Mouse (Mus musculus): ENCODE measurements at regions not wholly inside any gene's neighbourhood (a gene's known extent, or its start where the extent isn't known, plus 50 kb on each side); places are given as distances from the start of the nearest gene placed in this dataset.

DNA sequence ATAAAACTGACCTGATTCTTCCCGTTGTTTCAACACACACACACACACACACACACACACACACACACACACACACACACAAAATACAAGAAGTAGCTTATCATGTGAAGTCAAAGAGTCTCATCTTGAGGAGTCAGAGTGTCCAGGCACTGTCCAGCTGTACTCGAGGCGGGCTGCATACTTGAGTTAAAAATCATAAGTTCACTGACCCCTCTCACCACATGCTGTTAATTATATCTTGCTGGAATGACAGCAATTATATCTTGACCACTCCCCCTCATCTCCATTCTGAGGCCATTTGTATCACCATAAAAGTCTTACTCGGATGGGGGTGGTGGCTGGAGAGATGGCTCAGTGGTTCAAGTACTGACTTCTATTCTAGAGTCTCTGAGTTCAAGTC lies 58.5 kb upstream of the P3h2 start:
- peak in 1 of 2 experiments; percentile 33 for DNase-seq

DNA sequence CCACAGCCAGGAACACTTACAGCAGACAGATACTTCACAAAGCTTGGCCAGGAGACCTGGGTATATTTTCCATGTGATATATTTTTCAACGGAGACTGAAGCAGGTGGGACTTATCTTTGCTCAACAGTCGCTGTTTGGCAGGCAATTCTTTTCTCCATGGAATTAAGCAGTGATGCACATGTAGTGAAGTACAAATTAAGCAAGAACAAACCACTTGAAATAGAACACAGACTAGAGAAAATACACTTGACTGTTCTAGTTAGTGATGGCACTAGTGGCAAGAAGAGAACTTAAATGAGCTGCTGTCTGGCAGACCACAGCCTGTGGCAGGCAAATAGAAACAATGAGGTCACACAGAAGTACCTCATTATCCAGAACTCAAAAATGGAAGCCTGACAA lies 57.8 kb upstream of the P3h2 start:
- no peak for DNase-seq

DNA sequence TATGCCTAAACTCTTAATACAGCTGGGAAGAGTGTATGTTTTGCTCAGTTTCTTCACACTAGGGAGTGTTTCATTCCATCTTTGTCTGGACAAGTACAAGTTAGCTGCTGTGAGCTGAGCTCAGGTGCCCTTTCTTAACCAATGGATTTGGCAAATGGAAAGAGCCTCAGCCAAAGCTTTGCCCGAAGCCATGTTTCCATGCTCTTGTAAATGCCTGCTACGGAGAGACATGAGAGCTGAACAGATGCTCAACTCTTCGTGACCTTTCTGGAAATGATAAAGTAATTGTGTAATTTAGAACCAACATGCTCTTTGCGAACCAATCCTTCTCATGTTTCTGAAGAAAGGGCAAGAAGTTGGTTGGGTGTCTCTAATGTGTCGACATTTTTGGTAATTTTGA lies 52.0 kb upstream of the P3h2 start:
- no peak for DNase-seq
